Mouse (Mus musculus) embryonic facial prominence, embryonic 12.5 days (tissue): Measurements from ENCODE around the gene Pcgf2. TPM values are rescaled to one million over a fixed set of nuclear protein-coding genes. Genes with fewer than 3 reads are reported as not detected.
"Not testable (repeated sequence)": the region's sequence is repeated elsewhere in the genome, so short reads cannot be mapped to it uniquely, and the experiment has no call there.

Source experiments
- ATAC-seq: fragments of 200-750 bp; cut with Nextera tagmentation; 2 replicates; pipeline ENCODE4 v1.8.0; 2017; ENCODE audit not compliant: insufficient number of reproducible peaks, insufficient read depth, low FRiP score, low TSS enrichment
- H3K27ac ChIP-seq: fragments of 300-500 bp; sonication (generic); 2 replicates; pipeline ENCODE4 v1.5.1; 2016; ENCODE audit warnings: mild to moderate bottlenecking
- H3K27me3 ChIP-seq: fragments of 300-500 bp; sonication (generic); 2 replicates; pipeline ENCODE4 v1.6.1; 2016; ENCODE audit warnings: mild to moderate bottlenecking, moderate library complexity
- H3K36me3 ChIP-seq: fragments of 300-500 bp; sonication (generic); 2 replicates; pipeline ENCODE4 v1.6.1; 2016; ENCODE audit warnings: mild to moderate bottlenecking
- H3K4me1 ChIP-seq: fragments of 300-500 bp; sonication (generic); 2 replicates; pipeline ENCODE4 v1.6.1; 2016
- H3K4me2 ChIP-seq: fragments of 300-500 bp; sonication (generic); replicated peaks from 2 replicates; pipeline ENCODE4 v1.6.1; 2016; ENCODE audit warnings: mild to moderate bottlenecking, moderate library complexity
- H3K4me3 ChIP-seq: fragments of 300-500 bp; sonication (generic); 2 replicates; pipeline ENCODE4 v1.5.1; 2016; ENCODE audit warnings: mild to moderate bottlenecking
- H3K9ac ChIP-seq: fragments of 300-500 bp; sonication (generic); 2 replicates; pipeline ENCODE4 v1.6.1; 2016; ENCODE audit warnings: mild to moderate bottlenecking, moderate library complexity
- H3K9me3 ChIP-seq: fragments of 300-500 bp; sonication (generic); 2 replicates; pipeline ENCODE4 v1.6.1; 2016; ENCODE audit warnings: mild to moderate bottlenecking, moderate library complexity
- WGBS: fragments of 180-500 bp; shearing (Covaris S2); methylation state at CpG from one replicate; pipeline ENCODE4 v1.1.7; 2016; 5-methylcytosine and 5-hydroxymethylcytosine counted together
- polyA plus RNA-seq: library from polyadenylated mRNA; unstranded; fragments of >200 nt; fragmentation: Nextera tagmentation; extraction: Ambion mirVana; gene quantifications from 2 replicates; pipeline ENCODE4 v1.2.1, GENCODE M21; 2016

Pcgf2 gene
- polyA plus RNA-seq, 1 experiment from 2014 or later, result 21.6 TPM

DNA sequence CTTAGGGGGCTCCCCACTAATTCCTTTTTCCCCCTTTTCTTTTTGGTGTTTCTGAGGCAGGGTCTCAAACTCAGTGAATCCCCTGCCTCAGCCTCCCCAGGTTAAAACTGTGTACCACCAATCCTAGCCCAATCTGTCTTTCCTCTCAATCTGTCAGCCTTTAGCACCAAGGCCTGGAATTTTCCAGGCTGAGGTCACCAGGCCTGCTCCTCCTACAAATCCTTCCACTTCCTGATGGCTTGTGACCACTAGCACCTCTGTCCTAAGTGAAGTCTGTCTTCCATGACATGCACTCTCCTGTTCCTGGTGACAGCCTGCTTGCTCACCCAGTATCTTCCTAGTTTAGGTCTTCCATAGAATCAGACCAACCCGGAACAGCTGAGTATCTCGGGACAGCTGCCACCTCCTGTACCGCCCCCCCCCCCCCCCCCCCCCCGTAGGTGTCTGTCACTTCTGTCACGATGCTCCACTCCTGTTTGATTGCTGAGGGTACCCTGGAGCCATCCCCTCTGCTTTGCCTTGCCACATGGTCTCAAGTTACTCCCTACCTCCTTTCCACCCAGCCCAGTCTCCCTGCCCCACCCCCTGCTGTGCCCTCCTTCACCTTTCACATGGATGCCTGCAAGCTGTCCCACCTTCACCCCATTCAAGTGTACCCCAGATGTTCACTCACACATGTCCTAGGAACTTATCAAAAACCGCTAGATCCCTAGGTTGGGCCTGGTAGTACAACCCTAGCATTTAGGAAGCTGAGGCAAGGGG, 42.9 kb downstream of the Pcgf2 start:
- WGBS, result 49% methylated on average over 4 of the region's 6 CpGs

DNA sequence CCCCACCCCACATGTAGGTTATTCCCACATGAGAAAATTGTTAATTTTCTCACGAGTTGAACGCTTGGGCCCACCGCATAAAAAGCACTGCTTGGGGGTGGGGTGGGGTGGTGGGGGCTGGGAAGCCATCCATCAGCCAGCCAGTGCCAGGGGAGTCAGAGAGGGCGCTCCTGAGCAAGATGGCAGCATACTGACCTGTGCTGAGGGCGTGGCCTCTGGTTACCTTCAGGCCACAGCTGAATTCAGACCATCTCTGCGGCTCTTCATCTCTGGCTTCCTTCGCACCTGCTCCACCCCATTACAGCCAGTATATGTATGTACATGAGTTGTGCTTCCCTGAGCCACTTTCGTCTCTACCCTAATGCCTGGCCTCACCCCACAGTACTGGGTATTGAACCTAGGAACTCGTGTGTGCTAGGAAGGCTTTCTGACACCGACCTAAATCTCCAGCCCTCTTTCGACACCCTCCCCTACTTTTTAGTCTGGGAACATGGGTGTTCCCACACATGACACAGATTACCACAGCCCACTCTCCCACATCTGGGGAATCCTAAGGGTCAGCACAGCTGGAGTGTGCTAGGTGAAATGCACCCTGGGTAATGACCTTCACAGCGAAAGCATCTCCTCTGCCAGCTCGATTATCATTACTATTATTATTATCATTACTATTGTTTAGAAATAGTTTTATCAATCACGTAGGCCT, 43.9 kb downstream of the Pcgf2 start:
- H3K4me1 ChIP-seq, result peaks cover 18% of the 10 kb centered on the region
- no peak for ATAC-seq
- 73% methylated on average over 14 of the region's 14 CpGs for WGBS

More for the DNA sequence above, 42.9 kb downstream of the Pcgf2 start:
- no peak overlapping the region for H3K4me3 ChIP-seq
- H3K27ac ChIP-seq, result no peak overlapping the region
- H3K4me2 ChIP-seq, result no peak overlapping the region
- H3K9me3 ChIP-seq, result no peaks in the 10 kb centered on the region
- no peak overlapping the region for H3K9ac ChIP-seq
- peaks cover 7% of the 10 kb centered on the region for H3K27me3 ChIP-seq
- H3K4me1 ChIP-seq, result peaks cover 28% of the 10 kb centered on the region
- H3K36me3 ChIP-seq, result no peaks in the 10 kb centered on the region
- ATAC-seq, result no peak

DNA sequence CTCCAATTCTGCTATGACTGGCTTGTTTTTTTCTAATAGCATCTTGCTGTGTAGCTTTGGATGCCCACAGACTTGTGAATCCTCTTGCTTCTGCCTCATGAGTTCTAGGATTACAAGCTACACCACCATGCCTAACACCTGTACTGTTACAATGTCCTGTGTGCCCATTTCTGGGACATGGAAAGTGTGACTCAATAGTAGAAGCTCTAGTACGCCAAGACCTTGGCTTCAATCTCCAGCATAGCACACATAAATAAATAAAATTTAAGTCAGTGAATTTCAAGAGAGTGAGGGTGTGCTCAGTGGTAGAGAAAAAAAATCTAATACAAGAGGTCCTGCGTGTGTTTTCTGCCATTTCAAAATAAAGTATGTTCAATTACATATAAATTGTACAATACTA, 46.1 kb downstream of the Pcgf2 start:
- Histone ChIP-seq H3K9ac (no peak overlapping the region), H3K9me3 (no peaks in the 10 kb centered on the region), H3K4me3 (no peak overlapping the region), H3K4me2 (no peak overlapping the region), H3K27ac (no peak overlapping the region), H3K27me3 (no peaks in the 10 kb centered on the region), H3K36me3 (no peaks in the 10 kb centered on the region), H3K4me1 (peaks cover 4% of the 10 kb centered on the region; the same call in 1 of the 2 replicates)
- ATAC-seq, result no peak
- WGBS, result 87% methylated on average over 2 of the region's 2 CpGs

More for the DNA sequence above, 43.9 kb downstream of the Pcgf2 start:
- H3K9me3 ChIP-seq, result no peaks in the 10 kb centered on the region
- H3K4me2 ChIP-seq, result no peak overlapping the region
- no peak overlapping the region for H3K9ac ChIP-seq
- H3K36me3 ChIP-seq, result no peaks in the 10 kb centered on the region
- no peak overlapping the region for H3K4me3 ChIP-seq
- peaks cover 1% of the 10 kb centered on the region; the same call in 1 of the 2 replicates for H3K27me3 ChIP-seq
- no peak overlapping the region for H3K27ac ChIP-seq

DNA sequence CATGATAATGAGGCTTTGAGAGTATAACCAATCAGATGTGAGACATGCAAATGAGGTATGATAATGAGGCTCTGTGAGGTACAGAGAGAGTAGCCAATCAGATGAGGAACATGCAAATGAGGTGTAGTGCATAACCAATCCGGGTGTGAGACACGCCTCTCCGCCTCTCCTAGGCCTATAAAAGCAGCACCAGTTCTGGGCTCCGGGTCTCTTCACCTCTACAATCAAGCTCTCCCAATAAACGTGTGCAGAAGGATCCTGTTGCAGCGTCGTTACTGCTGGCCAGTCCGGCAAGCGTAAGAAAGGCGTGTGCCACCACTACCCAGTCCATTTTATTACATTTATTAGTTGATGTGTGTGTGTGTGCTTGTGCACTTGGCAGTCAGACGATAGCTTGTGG, 46.9 kb downstream of the Pcgf2 start:
- WGBS, result 92% methylated on average over 11 of the region's 11 CpGs
- H3K27me3 ChIP-seq, H3K9me3 ChIP-seq, H3K4me1 ChIP-seq, H3K4me2 ChIP-seq, H3K4me3 ChIP-seq, H3K27ac ChIP-seq, H3K36me3 ChIP-seq, ATAC-seq, H3K9ac ChIP-seq: not testable (repeated sequence)

DNA sequence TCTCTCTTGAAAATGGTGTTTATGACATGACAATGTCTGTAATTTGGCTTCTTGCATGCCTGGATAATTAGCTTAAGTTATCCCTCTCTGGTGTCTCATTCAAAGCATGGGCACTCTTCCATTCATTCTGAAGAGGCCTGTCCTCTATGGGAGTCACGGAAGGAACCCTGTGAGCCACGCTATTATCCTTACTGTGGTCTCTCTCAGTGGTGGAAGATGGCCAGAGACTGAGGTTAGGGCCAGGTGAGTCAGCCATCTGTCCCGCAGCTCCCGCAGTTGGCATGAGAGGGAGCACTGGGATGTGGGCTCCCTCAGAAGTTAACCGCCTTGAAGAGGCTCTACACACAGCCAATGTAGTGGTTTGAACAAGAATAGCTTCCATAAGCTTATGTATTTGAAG, 50.0 kb downstream of the Pcgf2 start:
- no peak for ATAC-seq
- 65% methylated on average over 5 of the region's 5 CpGs for WGBS
- no peaks in the 10 kb centered on the region for H3K36me3 ChIP-seq

DNA sequence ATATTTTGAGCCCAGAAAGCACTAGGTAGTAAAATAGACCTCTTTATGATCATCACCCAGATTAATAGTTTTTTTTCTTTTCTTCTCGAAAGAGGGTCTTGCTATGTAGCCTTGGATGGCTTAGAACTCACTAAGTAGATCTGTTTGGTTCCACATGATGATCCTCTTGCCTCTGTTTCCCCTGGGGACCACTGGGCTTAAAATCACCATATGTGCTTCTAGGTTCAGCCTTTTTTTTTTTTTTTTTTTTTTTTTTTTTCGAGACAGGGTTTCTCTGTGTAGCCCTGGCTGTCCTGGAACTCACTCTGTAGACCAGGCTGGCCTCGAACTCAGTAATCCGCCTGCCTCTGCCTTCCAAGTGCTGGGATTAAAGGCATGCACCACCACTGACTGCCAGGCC, 51.8 kb downstream of the Pcgf2 start:
- H3K4me1 ChIP-seq, H3K27me3 ChIP-seq, H3K9ac ChIP-seq, H3K9me3 ChIP-seq, H3K36me3 ChIP-seq, ATAC-seq, H3K27ac ChIP-seq, H3K4me3 ChIP-seq, H3K4me2 ChIP-seq: not testable (repeated sequence)
- WGBS, result 72% methylated on average over 4 of the region's 4 CpGs

More for the DNA sequence above, 50.0 kb downstream of the Pcgf2 start:
- Histone ChIP-seq H3K9me3 (no peaks in the 10 kb centered on the region), H3K4me2 (no peak overlapping the region), H3K4me1 (no peaks in the 10 kb centered on the region), H3K27me3 (no peaks in the 10 kb centered on the region), H3K4me3 (no peak overlapping the region), H3K9ac (no peak overlapping the region), H3K27ac (no peak overlapping the region)

DNA sequence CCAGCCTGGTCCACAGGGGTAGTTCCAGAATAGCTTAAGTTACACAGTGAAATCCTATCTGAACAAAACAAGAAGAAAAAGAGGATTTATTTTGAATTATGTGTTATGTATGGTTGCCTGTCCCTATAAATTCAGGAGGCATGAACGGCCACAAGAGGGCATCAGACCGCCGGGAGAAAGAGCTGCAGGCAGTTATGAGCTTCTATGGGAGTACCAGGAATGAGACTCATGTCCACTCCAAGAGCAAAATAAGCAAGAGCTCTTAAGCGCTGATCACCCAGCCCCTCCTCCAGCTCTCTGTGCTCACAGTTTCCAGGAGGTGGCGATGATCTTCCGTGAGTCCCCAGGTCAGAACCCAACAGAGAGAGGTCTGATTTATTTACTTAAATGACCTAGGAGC, 55.5 kb downstream of the Pcgf2 start:
- no peaks in the 10 kb centered on the region for H3K9me3 ChIP-seq
- H3K4me1 ChIP-seq, result no peaks in the 10 kb centered on the region
- no peak for ATAC-seq
- 6% methylated on average over 6 of the region's 6 CpGs for WGBS
- no peaks in the 10 kb centered on the region for H3K27me3 ChIP-seq
- no peak overlapping the region for H3K4me3 ChIP-seq
- no peak overlapping the region for H3K4me2 ChIP-seq
- H3K9ac ChIP-seq, result no peak overlapping the region
- no peak overlapping the region for H3K27ac ChIP-seq
- no peaks in the 10 kb centered on the region for H3K36me3 ChIP-seq

DNA sequence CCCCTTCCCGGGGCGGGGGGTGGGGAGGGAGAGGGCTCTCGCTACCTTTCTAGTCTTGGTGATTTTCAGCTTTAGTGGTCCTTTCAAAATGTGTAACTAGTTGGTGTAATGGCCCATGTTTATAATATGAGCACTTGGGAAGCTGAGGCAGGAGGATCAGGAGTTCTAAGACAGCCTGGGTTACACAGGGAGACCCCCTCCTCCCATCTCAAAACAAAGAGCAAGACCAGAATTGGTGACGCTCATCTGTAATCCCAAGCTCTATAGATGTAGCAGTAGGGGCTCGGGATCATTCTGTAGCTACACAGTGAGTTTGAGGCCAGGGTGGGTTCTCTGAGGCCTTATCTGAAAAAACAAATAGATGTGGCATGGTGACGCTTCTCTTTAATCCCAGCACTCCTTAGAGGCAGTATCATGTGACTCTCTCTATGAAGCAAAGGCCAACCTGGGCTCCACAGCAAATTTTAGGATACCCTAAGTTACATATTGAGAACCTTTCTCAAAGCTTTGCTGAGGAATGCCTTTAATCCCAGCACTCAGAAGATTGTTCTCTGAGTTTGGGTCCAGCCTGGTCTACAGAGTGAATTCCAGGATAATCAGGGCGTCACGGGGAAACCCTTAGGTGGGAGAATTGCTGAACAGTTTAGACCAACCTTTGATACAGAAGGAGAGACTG, 56.8 kb downstream of the Pcgf2 start:
- Histone ChIP-seq H3K4me3 (no peak overlapping the region), H3K27ac (no peak overlapping the region), H3K36me3 (no peaks in the 10 kb centered on the region), H3K9ac (no peak overlapping the region), H3K4me2 (no peak overlapping the region), H3K27me3 (no peaks in the 10 kb centered on the region), H3K4me1 (no peaks in the 10 kb centered on the region), H3K9me3 (no peaks in the 10 kb centered on the region)
- WGBS, result 74% methylated on average over 8 of the region's 8 CpGs
- ATAC-seq, result no peak

DNA sequence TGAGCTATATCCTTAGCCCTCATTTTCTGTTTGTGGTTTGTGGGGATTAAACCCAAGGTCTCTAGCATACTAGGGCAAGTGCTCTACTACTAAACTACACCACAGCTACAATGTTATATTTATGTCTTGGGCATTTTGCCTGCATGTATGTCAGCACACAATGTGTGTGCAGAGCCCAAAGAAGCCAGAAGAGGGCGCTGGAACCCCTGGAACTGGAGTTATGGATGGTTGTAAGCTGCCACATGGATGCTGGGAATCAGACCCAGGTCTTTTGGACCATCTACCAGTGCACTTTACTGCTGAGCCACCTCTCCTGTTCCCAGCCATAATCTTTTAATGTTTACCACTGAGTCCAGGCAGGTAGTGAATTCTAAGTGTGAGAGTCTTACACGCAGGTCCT, 57.6 kb downstream of the Pcgf2 start:
- Histone ChIP-seq H3K27ac (no peak overlapping the region), H3K27me3 (no peaks in the 10 kb centered on the region), H3K9ac (no peak overlapping the region), H3K36me3 (no peaks in the 10 kb centered on the region), H3K4me2 (no peak overlapping the region), H3K9me3 (no peaks in the 10 kb centered on the region), H3K4me3 (no peak overlapping the region), H3K4me1 (no peaks in the 10 kb centered on the region)
- 48% methylated on average over 2 of the region's 2 CpGs for WGBS
- ATAC-seq, result no peak

DNA sequence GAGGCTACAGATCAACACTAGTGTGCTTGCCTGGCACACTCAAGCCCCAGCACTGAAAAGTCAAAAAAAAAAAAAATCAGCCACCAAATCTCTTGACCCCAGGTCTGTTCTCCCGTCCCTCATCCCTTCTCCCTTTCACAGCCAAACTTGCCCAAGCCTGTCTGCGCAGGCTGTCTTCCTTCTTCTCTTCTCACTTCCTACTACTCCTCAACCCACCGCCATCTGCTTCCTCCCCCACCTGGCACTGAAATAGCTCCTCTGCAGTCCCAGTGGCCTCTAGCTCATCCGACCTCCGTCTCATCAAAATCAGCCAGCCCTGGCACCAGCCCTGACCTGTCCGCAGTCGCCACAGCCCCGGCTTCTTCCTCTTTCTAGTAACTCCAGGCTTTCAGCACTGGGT, 58.6 kb downstream of the Pcgf2 start:
- no peak for ATAC-seq
- H3K4me1 ChIP-seq, result no peaks in the 10 kb centered on the region
- 65% methylated on average over 8 of the region's 8 CpGs for WGBS
- H3K9me3 ChIP-seq, result no peaks in the 10 kb centered on the region
- no peaks in the 10 kb centered on the region for H3K27me3 ChIP-seq
- H3K4me2 ChIP-seq, result no peak overlapping the region
- no peak overlapping the region for H3K27ac ChIP-seq
- H3K9ac ChIP-seq, result no peak overlapping the region
- H3K36me3 ChIP-seq, result no peaks in the 10 kb centered on the region
- no peak overlapping the region for H3K4me3 ChIP-seq
